Mouse (Mus musculus) stomach, postnatal 0 days (tissue): ENCODE measurements around the gene Klhl36.

Source experiments
- CTCF ChIP-seq: IDR thresholded peaks from 2 replicates; pipeline ENCODE4 v1.5.1; 2016; ENCODE audit warnings: antibody characterized with exemption, low read depth, mild to moderate bottlenecking, moderate library complexity
- EP300 ChIP-seq: optimal IDR thresholded peaks from 2 replicates; pipeline ENCODE3; 2016; ENCODE audit warnings: antibody characterized with exemption

- no peak for TF ChIP-seq CTCF
- no peak for TF ChIP-seq EP300
These were observed 25.2 kb upstream of the Klhl36 start for GRCm38 (mm10) chr8:119836831-119837230.
